Mouse (Mus musculus) limb, embryonic 10.5 days (tissue): ENCODE results near the gene Tmprss4. TPM values are rescaled to one million over a fixed set of nuclear protein-coding genes. Genes with fewer than 3 reads are reported as not detected.

ENCODE experiments used
- DNase-seq: peaks from one replicate; pipeline ENCODE4 v3.0.0-alpha.2; 2017; ENCODE audit warnings: low spot score
- H3K27ac ChIP-seq: fragments of 300-500 bp; sonication (generic); 2 replicates; pipeline ENCODE4 v1.5.1; 2016; ENCODE audit warnings: mild to moderate bottlenecking
- H3K27me3 ChIP-seq: fragments of 300-500 bp; sonication (generic); 2 replicates; pipeline ENCODE4 v1.6.1; 2016; ENCODE audit warnings: low read depth, mild to moderate bottlenecking; ENCODE audit not compliant: poor library complexity, severe bottlenecking
- H3K36me3 ChIP-seq: fragments of 300-500 bp; sonication (generic); 2 replicates; pipeline ENCODE4 v1.6.1; 2016; ENCODE audit warnings: mild to moderate bottlenecking, moderate library complexity
- H3K4me1 ChIP-seq: fragments of 300-500 bp; sonication (generic); 2 replicates; pipeline ENCODE4 v1.6.1; 2016
- H3K4me3 ChIP-seq: fragments of 300-500 bp; sonication (generic); 2 replicates; pipeline ENCODE4 v1.5.1; 2016; ENCODE audit warnings: mild to moderate bottlenecking, moderate library complexity
- H3K9me3 ChIP-seq: fragments of 300-500 bp; sonication (generic); replicated peaks from 2 replicates; pipeline ENCODE4 v1.6.1; 2016; ENCODE audit warnings: mild to moderate bottlenecking
- WGBS: fragments of 180-500 bp; shearing (Covaris S2); methylation state at CpG from one replicate; pipeline ENCODE4 v1.1.7; 2016; 5-methylcytosine and 5-hydroxymethylcytosine counted together
- polyA plus RNA-seq: library from polyadenylated mRNA; unstranded; fragments of >200 nt; fragmentation: Nextera tagmentation; extraction: Ambion mirVana; gene quantifications from 2 replicates; pipeline ENCODE4 v1.2.1, GENCODE M21; 2016

Tmprss4 gene
- polyA plus RNA-seq, 1 experiment from 2014 or later: 0.43 TPM

DNA sequence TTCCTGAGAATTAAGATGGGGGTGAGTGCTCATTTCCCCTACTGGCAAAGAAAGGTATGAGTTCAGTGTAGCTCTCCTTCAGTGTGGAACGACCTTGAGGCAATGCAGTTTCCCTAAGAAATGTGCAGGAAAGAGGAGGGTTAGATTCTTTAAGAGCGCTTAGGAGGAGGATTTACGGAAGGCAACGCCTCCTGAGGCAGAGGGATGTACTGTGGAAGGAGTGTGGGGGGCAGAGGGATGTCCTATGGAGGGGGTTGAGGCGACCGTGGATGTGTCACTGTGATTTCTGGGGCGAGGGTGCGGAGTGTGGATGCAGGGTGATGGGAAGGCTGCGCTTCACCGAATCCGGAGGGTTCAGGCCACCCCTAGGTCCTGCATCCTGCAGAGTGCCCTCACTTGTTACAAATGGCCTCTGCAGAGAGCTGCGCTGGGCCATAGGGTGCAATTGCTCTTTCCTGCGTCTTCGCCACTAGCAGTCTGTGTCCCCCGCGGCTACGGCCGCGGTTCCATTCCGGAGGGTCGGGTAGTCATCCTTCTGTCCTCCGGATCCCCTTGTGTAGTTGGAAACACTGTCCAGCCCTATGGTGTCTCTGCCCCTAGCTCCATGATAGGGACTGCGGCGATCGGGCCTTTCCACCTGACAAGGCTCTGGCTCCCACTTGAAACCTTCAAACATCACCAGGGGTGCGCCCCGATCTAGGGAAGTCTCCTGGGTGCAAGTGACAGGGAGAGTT, 58.2 kb downstream of the Tmprss4 start:
- Histone ChIP-seq H3K4me1 (peaks cover 36% of the 10 kb centered on the region), H3K36me3 (no peaks in the 10 kb centered on the region), H3K27me3 (peaks cover 51% of the 10 kb centered on the region), H3K27ac (peak overlapping the region; percentile 42), H3K9me3 (no peaks in the 10 kb centered on the region), H3K4me3 (peak overlapping the region; percentile 54)
- peak; percentile 66 for DNase-seq
- 4% methylated on average over 27 of the region's 27 CpGs for WGBS

DNA sequence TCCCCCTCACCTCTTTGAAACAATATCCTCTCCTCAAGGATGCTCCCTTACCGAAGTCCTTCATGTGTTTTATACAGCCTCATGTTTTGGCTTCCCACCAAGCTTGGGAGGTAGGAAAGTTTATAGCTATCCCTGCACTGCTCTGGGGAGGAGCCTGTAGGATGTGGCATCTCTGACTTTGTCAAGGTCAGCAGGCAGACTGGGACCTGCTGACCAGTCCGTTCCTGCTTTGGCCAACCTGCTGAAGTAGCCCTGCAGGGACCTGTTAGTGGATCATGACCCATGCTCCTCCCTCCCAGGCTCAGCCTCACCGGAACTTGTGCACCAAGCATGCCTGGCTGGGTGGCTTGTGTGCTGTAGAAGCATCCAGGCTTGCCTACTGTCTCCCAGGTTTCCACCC, 61.2 kb downstream of the Tmprss4 start:
- Histone ChIP-seq H3K27ac (no peak overlapping the region), H3K4me1 (peaks cover 66% of the 10 kb centered on the region), H3K4me3 (no peak overlapping the region), H3K27me3 (peaks cover 77% of the 10 kb centered on the region), H3K9me3 (no peaks in the 10 kb centered on the region), H3K36me3 (no peaks in the 10 kb centered on the region)
- WGBS: 58% methylated on average over 3 of the region's 3 CpGs
- DNase-seq: no peak

DNA sequence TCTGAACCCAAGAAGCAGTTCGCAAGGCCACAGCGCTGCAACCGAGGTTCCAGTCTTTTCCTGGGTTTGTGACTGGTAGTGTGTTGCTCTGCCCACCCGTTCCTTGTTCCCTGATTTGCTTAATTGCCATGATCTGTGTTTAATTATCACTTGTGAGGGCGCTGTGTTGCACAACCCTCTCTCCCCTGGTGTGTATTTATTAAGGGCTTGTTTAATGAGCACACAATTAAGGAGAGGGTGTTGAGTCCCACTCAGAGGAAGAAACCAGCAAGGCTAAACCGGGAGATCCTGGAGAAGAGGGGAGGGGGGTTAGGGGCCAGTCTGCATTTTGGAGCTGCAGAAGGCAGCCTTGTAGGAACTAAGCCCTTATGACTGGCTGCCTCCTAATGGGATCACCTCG, 62.9 kb downstream of the Tmprss4 start:
- 32% methylated on average over 7 of the region's 7 CpGs for WGBS
- H3K27me3 ChIP-seq: peaks cover 72% of the 10 kb centered on the region
- peaks cover 81% of the 10 kb centered on the region for H3K4me1 ChIP-seq

DNA sequence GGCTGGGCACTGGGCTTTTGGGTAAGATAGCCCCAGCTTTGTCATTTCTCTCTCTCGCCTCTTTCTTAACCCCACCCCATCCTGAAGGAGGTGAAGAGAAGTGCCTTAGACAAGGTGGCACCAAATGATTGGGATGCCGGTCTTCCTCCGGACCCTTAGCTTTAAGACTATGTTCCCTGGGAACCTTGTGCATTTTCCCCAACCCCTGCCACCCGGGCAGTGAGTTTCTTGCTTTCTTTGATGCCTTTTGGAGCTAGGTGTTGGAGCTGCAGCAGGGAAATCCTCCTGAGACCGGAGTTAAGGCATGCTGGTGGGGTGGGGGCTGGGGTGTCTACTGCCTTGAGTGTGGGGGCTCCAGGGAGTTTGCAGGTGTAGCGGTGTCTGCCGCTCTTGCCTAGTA, 64.8 kb downstream of the Tmprss4 start:
- H3K27ac ChIP-seq: peak overlapping the region; percentile 87
- peaks cover 90% of the 10 kb centered on the region for H3K4me1 ChIP-seq

More for the DNA sequence above, 62.9 kb downstream of the Tmprss4 start:
- H3K9me3 ChIP-seq: no peaks in the 10 kb centered on the region
- H3K27ac ChIP-seq: peak overlapping the region; percentile 73
- peak overlapping the region; percentile 11; the same call in 1 of the 2 replicates for H3K4me3 ChIP-seq
- peak; percentile 36 for DNase-seq
- no peaks in the 10 kb centered on the region for H3K36me3 ChIP-seq

DNA sequence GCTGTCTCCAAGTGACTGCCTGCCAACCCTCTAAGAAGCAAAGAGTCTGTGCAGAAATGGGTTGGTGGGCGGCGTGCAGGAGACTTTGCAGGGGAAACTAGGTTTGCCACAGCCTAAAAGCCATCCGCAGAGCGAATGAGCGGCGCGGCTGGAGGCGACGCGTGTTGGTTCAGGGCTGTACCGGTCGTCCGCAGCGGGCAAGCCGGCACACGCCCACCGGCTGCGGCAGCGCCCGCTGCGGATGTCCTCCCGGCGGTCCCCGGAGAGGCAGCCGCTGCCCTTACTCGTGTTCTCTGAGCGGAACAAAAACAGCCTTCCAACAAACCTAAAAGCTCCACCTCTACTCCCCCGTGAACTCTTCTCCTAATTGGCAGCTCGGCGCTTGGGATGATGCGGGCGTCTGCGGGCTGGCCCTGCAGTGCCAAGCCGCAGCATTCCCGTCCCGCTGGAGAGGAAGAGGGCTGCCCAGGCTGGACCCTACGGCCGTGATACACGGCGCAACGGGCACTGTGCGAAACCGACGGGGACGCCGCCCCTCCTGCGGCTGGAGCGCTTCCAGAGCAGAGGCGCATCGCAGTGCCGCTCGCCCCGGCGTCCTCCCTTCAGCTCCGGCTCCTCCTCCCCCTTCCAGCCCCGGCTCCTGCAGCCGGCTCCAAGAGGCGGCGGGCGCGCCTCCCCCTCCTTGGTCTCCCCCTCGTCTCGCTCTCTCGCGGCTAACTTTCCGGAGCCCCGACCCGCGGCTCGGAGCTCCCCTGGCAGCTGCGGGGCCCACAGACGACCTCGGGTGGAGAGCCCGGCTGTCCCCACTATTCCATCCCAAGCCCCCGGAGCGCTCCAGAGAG, 65.5 kb downstream of the Tmprss4 start, which contains the start of gene Scn4b:
Gene Scn4b (plus strand): TSS at position 205 of the 842 bp plus-strand sequence.
- peak within 1 kb of the TSS; percentile 87 for H3K27ac ChIP-seq

More for the DNA sequence above, 64.8 kb downstream of the Tmprss4 start:
- H3K27me3 ChIP-seq: peaks cover 64% of the 10 kb centered on the region
- H3K9me3 ChIP-seq: no peaks in the 10 kb centered on the region
- no peaks in the 10 kb centered on the region for H3K36me3 ChIP-seq
- peak overlapping the region; percentile 71 for H3K4me3 ChIP-seq
- peak; percentile 38 for DNase-seq
- WGBS: 3% methylated on average over 7 of the region's 7 CpGs

DNA sequence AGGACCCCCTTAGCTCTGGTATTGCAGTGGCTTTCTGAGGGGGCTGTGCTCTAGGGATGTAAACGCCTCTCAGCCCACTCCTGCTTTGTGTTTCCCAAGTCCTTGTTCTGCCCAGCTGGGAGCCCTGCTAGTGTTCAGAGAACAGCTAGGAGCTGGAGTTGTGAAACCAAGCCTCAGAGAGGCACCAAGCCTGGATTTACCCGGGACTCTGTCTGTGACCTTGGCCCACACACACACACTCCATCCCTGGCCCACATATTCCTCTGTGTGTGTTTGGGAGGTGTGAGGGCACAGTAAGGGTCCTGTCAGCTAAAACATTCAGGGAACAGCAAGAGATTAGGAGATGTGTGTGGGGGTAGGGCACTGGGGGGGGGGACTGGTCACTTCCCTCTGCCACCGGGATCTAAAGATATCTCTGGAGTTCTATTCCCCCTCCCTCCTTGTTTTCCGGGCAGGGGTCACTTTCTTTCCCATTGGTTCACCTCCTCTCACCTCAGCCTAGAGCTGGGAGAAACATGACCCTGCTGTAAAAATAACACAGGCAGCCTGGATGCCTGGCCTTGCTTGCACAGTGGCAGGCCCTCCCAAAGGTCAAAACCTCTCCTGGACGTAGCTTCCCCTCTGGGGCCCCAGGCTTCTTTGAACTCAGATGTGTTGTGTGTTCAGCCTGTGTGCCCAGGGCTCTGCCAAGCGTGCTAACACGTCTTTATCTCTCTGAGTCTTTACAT, 67.3 kb downstream of the Tmprss4 start:
- Histone ChIP-seq H3K27ac (peak overlapping the region; percentile 87), H3K4me3 (peak overlapping the region; percentile 71), H3K27me3 (peaks cover 47% of the 10 kb centered on the region), H3K4me1 (peaks cover 86% of the 10 kb centered on the region), H3K9me3 (no peaks in the 10 kb centered on the region), H3K36me3 (no peaks in the 10 kb centered on the region)
- DNase-seq: peak; percentile 58
- 3% methylated on average over 7 of the region's 7 CpGs for whole genome bisulfite sequencing

More for the DNA sequence above, 65.5 kb downstream of the Tmprss4 start, which contains the start of gene Scn4b:
- Histone ChIP-seq H3K27me3 (peaks cover 57% of the 10 kb centered on the region), H3K36me3 (no peaks in the 10 kb centered on the region), H3K4me3 (peak within 1 kb of the TSS; percentile 71), H3K4me1 (peaks cover 97% of the 10 kb centered on the region), H3K9me3 (no peaks in the 10 kb centered on the region)
- under 1% methylated on average over 76 of the region's 76 CpGs for WGBS
- peak; percentile 73 for DNase-seq

DNA sequence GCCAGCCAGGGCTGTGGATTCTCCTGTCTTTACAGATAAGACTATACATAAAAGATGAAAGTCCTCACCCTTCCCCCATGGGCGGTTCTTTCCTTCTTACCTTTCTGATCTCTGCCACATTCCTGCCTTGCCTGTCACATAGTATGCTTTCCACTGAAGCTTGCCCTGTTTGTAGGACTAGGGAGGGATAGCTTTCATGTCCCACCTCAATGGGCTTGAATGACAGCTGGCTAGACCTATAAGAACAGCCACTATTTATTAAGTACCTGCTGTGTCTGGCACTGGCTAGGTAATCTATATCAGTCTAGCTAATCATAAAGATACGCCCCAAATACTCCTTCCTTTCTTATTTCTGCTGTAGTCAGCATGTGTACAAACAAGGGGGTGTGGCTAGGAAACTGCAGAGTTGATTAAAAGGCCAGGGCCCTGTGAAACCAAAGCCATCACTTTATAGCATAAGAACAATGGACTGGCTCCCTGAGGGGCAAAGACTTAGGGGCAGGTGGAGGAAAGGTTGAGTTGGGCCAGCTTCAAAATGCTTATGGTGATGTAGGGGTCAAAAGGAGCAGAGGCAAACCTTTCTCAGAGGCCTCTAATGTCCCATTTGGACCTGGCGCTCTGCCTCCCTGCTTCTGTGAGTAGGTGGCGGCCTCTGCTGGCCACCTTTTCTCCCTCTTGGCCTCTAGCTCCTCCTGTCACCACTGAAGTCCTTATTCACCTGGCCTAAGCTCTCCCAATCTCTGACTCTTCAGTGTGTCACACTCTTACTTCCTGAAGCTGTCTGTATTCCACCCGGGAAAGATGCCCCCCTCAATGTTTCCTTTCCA, 70.2 kb downstream of the Tmprss4 start:
- Histone ChIP-seq H3K27me3 (peaks cover 28% of the 10 kb centered on the region; the same call in 1 of the 2 replicates), H3K4me3 (no peak overlapping the region), H3K36me3 (peaks cover 4% of the 10 kb centered on the region; the same call in 1 of the 2 replicates), H3K4me1 (peaks cover 63% of the 10 kb centered on the region), H3K9me3 (no peaks in the 10 kb centered on the region), H3K27ac (no peak overlapping the region)
- WGBS: 23% methylated on average over 5 of the region's 5 CpGs
- DNase-seq: peak; percentile 72

DNA sequence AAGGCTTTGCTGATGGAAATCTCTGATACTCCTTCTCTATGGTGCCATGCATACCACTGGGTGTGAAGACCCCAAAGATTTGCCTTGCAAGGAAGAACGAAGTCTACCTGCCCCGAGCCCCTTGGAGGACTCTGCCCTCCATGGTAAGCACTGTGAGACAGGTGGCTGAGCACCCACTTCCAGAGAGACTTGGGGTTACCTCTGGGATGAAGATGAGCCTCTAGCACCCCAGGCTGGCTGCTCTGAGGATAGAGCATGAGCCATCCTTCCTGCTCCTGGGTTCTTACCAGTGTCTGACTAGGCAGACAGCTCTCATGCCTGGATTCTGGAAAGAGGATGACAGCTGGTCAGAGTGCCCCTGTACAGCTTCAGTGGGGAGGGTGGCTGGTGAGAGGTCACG, 73.8 kb downstream of the Tmprss4 start:
- Histone ChIP-seq H3K4me3 (no peak overlapping the region), H3K36me3 (peaks cover 31% of the 10 kb centered on the region), H3K4me1 (peaks cover 37% of the 10 kb centered on the region), H3K27me3 (0 out of 2 replicates have a peak, but pooled peaks cover 5% of the 10 kb centered on the region), H3K27ac (no peak overlapping the region), H3K9me3 (no peaks in the 10 kb centered on the region)
- DNase-seq: no peak
- 87% methylated on average over 3 of the region's 3 CpGs for WGBS

DNA sequence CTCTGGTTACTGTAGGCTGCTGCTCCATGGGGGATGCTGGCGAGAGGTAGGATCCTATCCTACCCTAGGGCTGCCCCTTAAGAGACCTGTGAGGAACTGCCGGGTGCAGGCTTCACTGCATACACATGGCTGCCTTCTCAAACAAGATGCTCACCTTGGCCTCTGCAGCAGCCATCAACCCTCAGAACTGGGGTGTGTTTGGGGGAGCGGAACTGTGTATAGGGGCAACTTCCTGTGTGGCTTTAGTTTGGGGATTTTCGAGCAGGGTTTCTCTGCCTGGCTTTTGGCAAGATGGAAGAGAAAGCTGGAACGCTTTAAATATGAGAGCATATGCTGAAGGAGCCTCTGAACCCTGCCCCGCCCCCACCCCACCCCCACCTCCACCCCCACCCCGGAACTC, 77.0 kb downstream of the Tmprss4 start:
- H3K27me3 ChIP-seq: no peaks in the 10 kb centered on the region
- peaks cover 23% of the 10 kb centered on the region for H3K4me1 ChIP-seq
- peaks cover 39% of the 10 kb centered on the region for H3K36me3 ChIP-seq
- 65% methylated on average over 7 of the region's 7 CpGs for WGBS
- DNase-seq: no peak
- no peaks in the 10 kb centered on the region for H3K9me3 ChIP-seq
- no peak overlapping the region for H3K4me3 ChIP-seq
- H3K27ac ChIP-seq: no peak overlapping the region

DNA sequence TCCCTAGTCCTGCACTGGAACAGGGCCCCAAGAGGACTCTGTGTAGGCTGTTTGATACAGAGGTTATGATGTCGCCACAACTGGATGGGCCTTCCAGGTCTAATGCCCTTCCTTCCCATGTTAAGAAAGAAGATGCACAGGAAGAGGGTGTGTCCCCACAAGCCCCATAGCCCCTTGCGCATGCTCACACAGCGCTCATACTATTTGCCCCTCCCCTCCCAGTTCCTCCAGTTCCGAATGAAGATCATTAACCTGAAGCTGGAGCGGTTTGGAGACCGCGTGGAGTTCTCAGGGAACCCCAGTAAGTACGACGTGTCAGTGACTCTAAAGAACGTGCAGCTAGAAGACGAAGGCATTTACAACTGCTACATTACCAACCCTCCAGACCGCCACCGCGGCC, 78.7 kb downstream of the Tmprss4 start:
- H3K9me3 ChIP-seq: no peaks in the 10 kb centered on the region
- no peaks in the 10 kb centered on the region for H3K27me3 ChIP-seq
- peaks cover 39% of the 10 kb centered on the region for H3K36me3 ChIP-seq
- H3K4me3 ChIP-seq: no peak overlapping the region
- H3K27ac ChIP-seq: no peak overlapping the region
- whole genome bisulfite sequencing: 92% methylated on average over 14 of the region's 14 CpGs
- no peak for DNase-seq
- H3K4me1 ChIP-seq: peaks cover 39% of the 10 kb centered on the region
